Mouse (Mus musculus): Measurements from ENCODE around the gene Sp1.

GRCm38 (mm10) chr15:102446448-102446847, 40.5 kb downstream of the Sp1 start:
- TF ChIP-seq CTCF (IDR thresholded peaks at IDR 0.05; ENCODE audit: insufficient read depth, low read depth, low read length) (no peak), POLR2A (IDR thresholded peaks at IDR 0.05; ENCODE audit: insufficient read depth, low read depth, low read length) (no peak)
